Mouse (Mus musculus): ENCODE measurements around the gene Teddm1a. TPM values are rescaled to one million over a fixed set of nuclear protein-coding genes. Genes with fewer than 3 reads are reported as not detected.

Gene Teddm1a
- polyA plus RNA-seq, 1 experiment from 2014 or later = not detected

- Histone ChIP-seq H3K9ac (replicated peaks; ENCODE audit: low read length) (no peak overlapping the region), H3K4me2 (ENCODE audit: low read depth, low read length) (no peak overlapping the region), H3K27me3 (ENCODE audit: control insufficient read depth, insufficient read depth, low read length) (no peaks in the 10 kb centered on the region), H3K36me3 (replicated peaks; ENCODE audit: control insufficient read depth, insufficient read depth, low read depth, low read length) (peaks cover 3% of the 10 kb centered on the region), H3K4me3 (ENCODE audit: low read depth, low read length) (no peak overlapping the region), H3K4me1 (ENCODE audit: control insufficient read depth, insufficient read depth, low read length) (no peaks in the 10 kb centered on the region), H3K27ac (replicated peaks; ENCODE audit: low read depth, low read length) (no peak overlapping the region), H3K9me3 (replicated peaks; ENCODE audit: control insufficient read depth, low read length) (no peaks in the 10 kb centered on the region)
- DNase-seq (ENCODE audit: low spot score) (no peak), ATAC-seq (replicated peaks; ENCODE audit: insufficient number of reproducible peaks, low FRiP score, low TSS enrichment, low read depth) (no peak)
- WGBS = 91% methylated on average over 10 of the region's 10 CpGs
Measured at GRCm38 (mm10) chr1:153909213-153909962, 17.8 kb downstream of the Teddm1a start.

GRCm38 (mm10) chr1:153909963-153910291, 18.4 kb downstream of the Teddm1a start:
- ATAC-seq (replicated peaks; ENCODE audit: insufficient number of reproducible peaks, low FRiP score, low TSS enrichment, low read depth) = no peak
- peaks cover 3% of the 10 kb centered on the region for H3K36me3 ChIP-seq (replicated peaks; ENCODE audit: control insufficient read depth, insufficient read depth, low read depth, low read length)
- H3K27ac ChIP-seq (replicated peaks; ENCODE audit: low read depth, low read length) = no peak overlapping the region
- H3K27me3 ChIP-seq (ENCODE audit: control insufficient read depth, insufficient read depth, low read length) = no peaks in the 10 kb centered on the region
- H3K9me3 ChIP-seq (replicated peaks; ENCODE audit: control insufficient read depth, low read length) = no peaks in the 10 kb centered on the region
- DNase-seq (ENCODE audit: low spot score) = no peak
- H3K4me3 ChIP-seq (ENCODE audit: low read depth, low read length) = no peak overlapping the region
- WGBS = 91% methylated on average over 9 of the region's 9 CpGs
- H3K9ac ChIP-seq (replicated peaks; ENCODE audit: low read length) = no peak overlapping the region
- no peak overlapping the region for H3K4me2 ChIP-seq (ENCODE audit: low read depth, low read length)
- H3K4me1 ChIP-seq (ENCODE audit: control insufficient read depth, insufficient read depth, low read length) = no peaks in the 10 kb centered on the region

- H3K4me3 ChIP-seq (ENCODE audit: low read depth, low read length) = no peak overlapping the region
- no peaks in the 10 kb centered on the region for H3K9me3 ChIP-seq (replicated peaks; ENCODE audit: control insufficient read depth, low read length)
- no peak overlapping the region for H3K9ac ChIP-seq (replicated peaks; ENCODE audit: low read length)
- H3K4me2 ChIP-seq (ENCODE audit: low read depth, low read length) = no peak overlapping the region
- H3K36me3 ChIP-seq (replicated peaks; ENCODE audit: control insufficient read depth, insufficient read depth, low read depth, low read length) = peaks cover 3% of the 10 kb centered on the region
- no peaks in the 10 kb centered on the region for H3K27me3 ChIP-seq (ENCODE audit: control insufficient read depth, insufficient read depth, low read length)
- H3K27ac ChIP-seq (replicated peaks; ENCODE audit: low read depth, low read length) = no peak overlapping the region
- DNase-seq (ENCODE audit: low spot score) (no peak), ATAC-seq (replicated peaks; ENCODE audit: insufficient number of reproducible peaks, low FRiP score, low TSS enrichment, low read depth) (no peak)
- no peaks in the 10 kb centered on the region for H3K4me1 ChIP-seq (ENCODE audit: control insufficient read depth, insufficient read depth, low read length)
- WGBS = 93% methylated on average over 5 of the region's 5 CpGs
Measured at GRCm38 (mm10) chr1:153910423-153910822, 18.9 kb downstream of the Teddm1a start.

GRCm38 (mm10) chr1:153911276-153911795, 19.8 kb downstream of the Teddm1a start:
- Histone ChIP-seq H3K4me3 (ENCODE audit: low read depth, low read length) (no peak overlapping the region), H3K27me3 (ENCODE audit: control insufficient read depth, insufficient read depth, low read length) (no peaks in the 10 kb centered on the region), H3K27ac (replicated peaks; ENCODE audit: low read depth, low read length) (no peak overlapping the region), H3K4me2 (ENCODE audit: low read depth, low read length) (no peak overlapping the region), H3K4me1 (ENCODE audit: control insufficient read depth, insufficient read depth, low read length) (no peaks in the 10 kb centered on the region), H3K36me3 (replicated peaks; ENCODE audit: control insufficient read depth, insufficient read depth, low read depth, low read length) (peaks cover 3% of the 10 kb centered on the region), H3K9ac (replicated peaks; ENCODE audit: low read length) (no peak overlapping the region), H3K9me3 (replicated peaks; ENCODE audit: control insufficient read depth, low read length) (no peaks in the 10 kb centered on the region)
- DNase-seq (ENCODE audit: low spot score) (no peak), ATAC-seq (replicated peaks; ENCODE audit: insufficient number of reproducible peaks, low FRiP score, low TSS enrichment, low read depth) (no peak)
- WGBS = 87% methylated on average over 6 of the region's 6 CpGs

- Histone ChIP-seq H3K4me3 (ENCODE audit: low read depth, low read length) (no peak overlapping the region), H3K36me3 (replicated peaks; ENCODE audit: control insufficient read depth, insufficient read depth, low read depth, low read length) (no peaks in the 10 kb centered on the region), H3K9me3 (replicated peaks; ENCODE audit: control insufficient read depth, low read length) (no peaks in the 10 kb centered on the region), H3K9ac (replicated peaks; ENCODE audit: low read length) (no peak overlapping the region), H3K4me1 (ENCODE audit: control insufficient read depth, insufficient read depth, low read length) (no peaks in the 10 kb centered on the region), H3K4me2 (ENCODE audit: low read depth, low read length) (no peak overlapping the region), H3K27me3 (ENCODE audit: control insufficient read depth, insufficient read depth, low read length) (no peaks in the 10 kb centered on the region), H3K27ac (replicated peaks; ENCODE audit: low read depth, low read length) (no peak overlapping the region)
- DNase-seq (ENCODE audit: low spot score) = no peak
- 81% methylated on average over 3 of the region's 3 CpGs for WGBS
- ATAC-seq (replicated peaks; ENCODE audit: insufficient number of reproducible peaks, low FRiP score, low TSS enrichment, low read depth) = no peak
Measured at GRCm38 (mm10) chr1:153913869-153914268, 22.3 kb downstream of the Teddm1a start.

- H3K9ac ChIP-seq (replicated peaks; ENCODE audit: low read length) = no peak overlapping the region
- DNase-seq (ENCODE audit: low spot score) (no peak), ATAC-seq (replicated peaks; ENCODE audit: insufficient number of reproducible peaks, low FRiP score, low TSS enrichment, low read depth) (no peak)
- H3K4me1 ChIP-seq (ENCODE audit: control insufficient read depth, insufficient read depth, low read length) = no peaks in the 10 kb centered on the region
- H3K27me3 ChIP-seq (ENCODE audit: control insufficient read depth, insufficient read depth, low read length) = no peaks in the 10 kb centered on the region
- no peaks in the 10 kb centered on the region for H3K9me3 ChIP-seq (replicated peaks; ENCODE audit: control insufficient read depth, low read length)
- H3K4me3 ChIP-seq (ENCODE audit: low read depth, low read length) = no peak overlapping the region
- WGBS = 79% methylated on average over 3 of the region's 3 CpGs
- H3K4me2 ChIP-seq (ENCODE audit: low read depth, low read length) = no peak overlapping the region
- no peak overlapping the region for H3K27ac ChIP-seq (replicated peaks; ENCODE audit: low read depth, low read length)
- H3K36me3 ChIP-seq (replicated peaks; ENCODE audit: control insufficient read depth, insufficient read depth, low read depth, low read length) = no peaks in the 10 kb centered on the region
Measured at GRCm38 (mm10) chr1:153918521-153919206, 27.1 kb downstream of the Teddm1a start.

- no peak overlapping the region for H3K9ac ChIP-seq (replicated peaks; ENCODE audit: low read length)
- no peaks in the 10 kb centered on the region for H3K27me3 ChIP-seq (ENCODE audit: control insufficient read depth, insufficient read depth, low read length)
- H3K4me2 ChIP-seq (ENCODE audit: low read depth, low read length) = no peak overlapping the region
- WGBS = 92% methylated on average over 3 of the region's 3 CpGs
- no peak overlapping the region for H3K27ac ChIP-seq (replicated peaks; ENCODE audit: low read depth, low read length)
- no peaks in the 10 kb centered on the region for H3K9me3 ChIP-seq (replicated peaks; ENCODE audit: control insufficient read depth, low read length)
- no peaks in the 10 kb centered on the region for H3K36me3 ChIP-seq (replicated peaks; ENCODE audit: control insufficient read depth, insufficient read depth, low read depth, low read length)
- DNase-seq (ENCODE audit: low spot score) (no peak), ATAC-seq (replicated peaks; ENCODE audit: insufficient number of reproducible peaks, low FRiP score, low TSS enrichment, low read depth) (no peak)
- no peak overlapping the region for H3K4me3 ChIP-seq (ENCODE audit: low read depth, low read length)
- H3K4me1 ChIP-seq (ENCODE audit: control insufficient read depth, insufficient read depth, low read length) = no peaks in the 10 kb centered on the region
Measured at GRCm38 (mm10) chr1:153921642-153922041, 30.1 kb downstream of the Teddm1a start.

GRCm38 (mm10) chr1:153922571-153923021, 31.1 kb downstream of the Teddm1a start:
- H3K4me2 ChIP-seq (ENCODE audit: low read depth, low read length) = no peak overlapping the region
- H3K36me3 ChIP-seq (replicated peaks; ENCODE audit: control insufficient read depth, insufficient read depth, low read depth, low read length) = no peaks in the 10 kb centered on the region
- 27% methylated on average over 5 of the region's 5 CpGs for WGBS
- H3K27ac ChIP-seq (replicated peaks; ENCODE audit: low read depth, low read length) = no peak overlapping the region
- DNase-seq (ENCODE audit: low spot score) = no peak
- no peaks in the 10 kb centered on the region for H3K4me1 ChIP-seq (ENCODE audit: control insufficient read depth, insufficient read depth, low read length)
- ATAC-seq (replicated peaks; ENCODE audit: insufficient number of reproducible peaks, low FRiP score, low TSS enrichment, low read depth) = no peak
- H3K27me3 ChIP-seq (ENCODE audit: control insufficient read depth, insufficient read depth, low read length) = no peaks in the 10 kb centered on the region
- no peak overlapping the region for H3K4me3 ChIP-seq (ENCODE audit: low read depth, low read length)
- no peaks in the 10 kb centered on the region for H3K9me3 ChIP-seq (replicated peaks; ENCODE audit: control insufficient read depth, low read length)
- H3K9ac ChIP-seq (replicated peaks; ENCODE audit: low read length) = no peak overlapping the region

Data from embryonic facial prominence, embryonic 11.5 days (tissue).